Mouse (Mus musculus) ES-Bruce4 (cell line): ENCODE measurements around the gene Pnpla8.

Experiments used
- CTCF ChIP-seq: IDR thresholded peaks from one replicate; pipeline ENCODE4 v1.8.1; 2011; ENCODE audit warnings: low read depth, low read length
- EP300 ChIP-seq: IDR thresholded peaks from 2 replicates; pipeline ENCODE4 v1.6.1; 2011; ENCODE audit warnings: low read depth, low read length; ENCODE audit not compliant: insufficient read depth
- POLR2A ChIP-seq: IDR thresholded peaks from one replicate; pipeline ENCODE4 v1.8.1; 2011; ENCODE audit warnings: low read length; ENCODE audit not compliant: insufficient read depth

DNA sequence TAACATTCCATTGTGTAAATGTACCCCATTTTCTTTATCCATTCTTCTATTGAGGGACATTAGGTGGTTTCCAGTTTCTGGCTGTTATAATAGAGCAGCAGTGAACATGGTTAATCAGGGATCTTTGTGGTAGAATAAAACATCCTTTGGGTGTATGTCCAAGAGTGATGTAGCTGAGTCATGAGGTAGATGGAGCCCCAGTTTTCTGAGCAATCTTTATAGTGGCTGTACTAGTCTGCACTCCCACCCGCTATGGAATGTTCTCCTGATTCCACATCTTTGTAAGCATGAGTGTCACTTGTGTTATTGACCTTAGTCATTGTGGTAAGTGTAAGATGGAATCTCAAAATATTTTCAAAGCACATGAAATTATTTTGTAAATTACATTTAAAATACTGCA lies 82.8 kb downstream of the Pnpla8 start:
- TF ChIP-seq CTCF (no peak), EP300 (no peak), POLR2A (no peak)
